8 mouse cellular contexts compared by ENCODE assay signal in the genomic region with DNA sequence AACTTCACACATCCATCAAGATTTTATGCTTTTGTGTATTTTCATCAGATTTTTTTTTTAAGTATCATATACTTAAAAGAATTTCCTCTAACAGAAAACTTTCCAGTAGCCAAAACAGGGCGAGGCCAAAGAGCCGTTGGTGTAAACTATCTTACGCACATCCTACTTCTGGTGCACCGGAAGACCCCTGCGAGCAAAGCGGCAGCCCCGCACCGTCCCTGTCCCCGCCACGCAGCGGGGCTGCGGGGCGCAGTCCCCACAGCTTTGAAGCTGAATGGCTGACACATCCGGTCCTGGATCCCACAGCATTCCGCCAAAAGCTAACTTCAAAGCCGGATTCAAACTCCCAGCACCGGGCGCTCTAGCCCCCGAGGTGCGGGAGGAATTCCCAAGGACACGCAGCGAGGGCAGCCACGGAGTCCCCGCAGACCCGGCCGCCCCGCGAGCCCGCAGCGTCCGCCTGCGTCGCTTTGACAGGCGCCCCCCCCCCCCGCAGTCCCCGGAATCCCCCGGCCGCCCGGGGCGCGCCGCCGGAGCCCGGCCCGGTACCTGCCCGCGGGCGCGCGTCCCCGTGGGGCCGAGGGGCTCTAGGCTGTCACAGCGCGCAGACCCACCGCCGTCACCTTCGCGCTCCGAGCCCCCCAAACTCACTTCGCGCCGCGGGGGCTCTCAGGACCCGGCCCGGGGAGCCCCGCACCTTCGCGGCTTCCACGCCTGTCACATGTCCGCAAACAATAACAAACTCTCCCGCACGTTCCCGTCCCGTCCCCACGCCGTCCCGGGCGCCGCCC. TPM values are rescaled to one million over a fixed set of nuclear protein-coding genes. Genes with fewer than 3 reads are reported as not detected.
DNase-seq lines count a peak whose midpoint lies in the region; ATAC-seq and TF ChIP-seq lines count a peak whose summit lies in the region.

No protein-coding gene starts in this region.

- peak overlapping the region; percentile 98 for H3K27ac ChIP-seq in kidney, embryonic 15.5 days
- peak overlapping the region; percentile 74; the same call in 1 of the 2 replicates for H3K27ac ChIP-seq in cerebellum, adult 2 months (ENCODE audit: insufficient read depth, low read length)
- peak overlapping the region; percentile 96 for H3K27ac ChIP-seq in limb, embryonic 12.5 days

- H3K4me2 ChIP-seq in kidney, embryonic 15.5 days = peak overlapping the region; percentile 94
- H3K4me2 ChIP-seq in limb, embryonic 12.5 days = peak overlapping the region; percentile 93

- H3K9me3 ChIP-seq in kidney, embryonic 15.5 days (replicated peaks) = no peaks in the 10 kb centered on the region
- H3K9me3 ChIP-seq in limb, embryonic 12.5 days = no peaks in the 10 kb centered on the region

- DNase-seq in kidney, adult 8-10 months = no peak
- DNase-seq in cerebellum, adult 2 months = peak; percentile 47 to 59
- DNase-seq in heart, adult 9 months (ENCODE audit: low spot score in 2 of 2) = peak; percentile 30 to 54
- peak; percentile 81 for DNase-seq in thymus, postnatal 0 days (ENCODE audit: low spot score)
- no peak for DNase-seq in layer of hippocampus, adult 18-20 months (ENCODE audit: low spot score in 2 of 2)

- no peaks in the 10 kb centered on the region for H3K36me3 ChIP-seq in kidney, embryonic 15.5 days
- H3K36me3 ChIP-seq in limb, embryonic 12.5 days = no peaks in the 10 kb centered on the region

- peak overlapping the region; percentile 84 for H3K4me3 ChIP-seq in kidney, embryonic 15.5 days (replicated peaks)
- peak overlapping the region; percentile 91 for H3K4me3 ChIP-seq in cerebellum, adult 2 months (replicated peaks; ENCODE audit: insufficient read depth, low read depth, low read length)
- peak overlapping the region; percentile 98 for H3K4me3 ChIP-seq in limb, embryonic 12.5 days (replicated peaks)

- TF ChIP-seq POLR2A in cerebellum, adult 2 months (IDR thresholded peaks at IDR 0.05; ENCODE audit: borderline replicate concordance, insufficient read depth, low read length) = no peak

- TF ChIP-seq CTCF in cerebellum, adult 2 months (IDR thresholded peaks at IDR 0.05; ENCODE audit: borderline replicate concordance, insufficient read depth, low read depth, low read length) = no peak

- WGBS in kidney, embryonic 15.5 days = under 1% methylated on average over 68 of the region's 79 CpGs
- WGBS in cerebellum, adult 2 months = under 1% methylated on average over 76 of the region's 79 CpGs
- WGBS in limb, embryonic 12.5 days = under 1% methylated on average over 67 of the region's 79 CpGs

- no peaks in the 10 kb centered on the region for H3K27me3 ChIP-seq in kidney, embryonic 15.5 days
- H3K27me3 ChIP-seq in cerebellum, adult 2 months (ENCODE audit: control insufficient read depth, insufficient read depth, low read length) = 0 out of 2 replicates have a peak, but pooled peaks cover 1% of the 10 kb centered on the region
- peaks cover 10% of the 10 kb centered on the region; the same call in 1 of the 2 replicates for H3K27me3 ChIP-seq in limb, embryonic 12.5 days

- ATAC-seq in kidney, embryonic 15.5 days (replicated peaks; ENCODE audit: low FRiP score) = peak; percentile 17
- 0 out of 2 replicates have a peak, but pooled peaks have one; percentile 9 for ATAC-seq in limb, embryonic 12.5 days (ENCODE audit: insufficient number of reproducible peaks, insufficient read depth, low FRiP score, low TSS enrichment, low read depth)
- 0 out of 2 replicates have a peak, but pooled peaks have one; percentile 24 for ATAC-seq in monocyte, adult 5-6 weeks (replicated peaks; ENCODE audit: insufficient number of reproducible peaks, low FRiP score, low TSS enrichment, poor library complexity, severe bottlenecking)

- peaks cover 62% of the 10 kb centered on the region for H3K4me1 ChIP-seq in kidney, embryonic 15.5 days
- H3K4me1 ChIP-seq in cerebellum, adult 2 months (ENCODE audit: control insufficient read depth, insufficient read depth, low read length) = peaks cover 12% of the 10 kb centered on the region; the same call in 1 of the 2 replicates
- H3K4me1 ChIP-seq in limb, embryonic 12.5 days (replicated peaks) = peaks cover 41% of the 10 kb centered on the region

- H3K9ac ChIP-seq in kidney, embryonic 15.5 days = peak overlapping the region; percentile 94
- peak overlapping the region; percentile 93 for H3K9ac ChIP-seq in limb, embryonic 12.5 days (replicated peaks)

RNA-seq across cellular contexts. Expression of gene Map3k1, which starts 1.0 kb away (rescaled TPM):
- 27.2 and 29.8 TPM in 2 replicates for polyA plus RNA-seq in kidney, embryonic 15.5 days (2015; fragmentation: Nextera tagmentation; extraction: Ambion mirVana)
- polyA plus RNA-seq in cerebellum, adult 2 months (2012; rRNA removed) = 12.3 and 13.6 TPM in 2 replicates
- polyA plus RNA-seq in limb, embryonic 12.5 days (2016; fragmentation: Nextera tagmentation; extraction: Ambion mirVana) = 14.5 and 15.6 TPM in 2 replicates
- total RNA-seq in monocyte, adult 5-6 weeks (2017) = 89.3 to 167 TPM (median 89.4 TPM) in 3 replicates
- polyA plus RNA-seq in thymus, postnatal 0 days (2015; fragmentation: Nextera tagmentation; extraction: Ambion mirVana) = 35.8 and 42.7 TPM in 2 replicates
- total RNA-seq in layer of hippocampus, adult 18-20 months (2021) = 10 to 100 TPM in 1 of 2 experiments, 1 to 10 TPM in 1; 9.4 to 10.1 TPM

Comparison
In these comparisons a context has a peak if more than half of its experiments do, and no peak if none do; other contexts are left out.
1. DNase-seq: peak in cerebellum, adult 2 months (2 of 2), heart, adult 9 months (2 of 2) and thymus, postnatal 0 days (single experiment); none in kidney, adult 8-10 months (0 of 2) and layer of hippocampus, adult 18-20 months (0 of 2).
2. Peak in every context shown above with its lines, with median percentiles within 50 percentile points of each other: ATAC-seq, H3K27ac ChIP-seq and H3K4me3 ChIP-seq.